Mouse (Mus musculus) CH12.LX (cell line): Measurements from ENCODE around the gene Eml1. TPM values are rescaled to one million over a fixed set of nuclear protein-coding genes. Genes with fewer than 3 reads are reported as not detected.

Experiments
- DNase-seq: peaks from one replicate; pipeline ENCODE4 v3.0.0-alpha.2; 2013; ENCODE audit errors: extremely low read depth
- H3K27ac ChIP-seq: 2 replicates; pipeline ENCODE4 v1.5.1; 2012; ENCODE audit warnings: low read depth, mild to moderate bottlenecking, control low read depth, moderate library complexity; ENCODE audit not compliant: insufficient read depth
- H3K27me3 ChIP-seq: replicated peaks from 2 replicates; pipeline ENCODE3; 2012; ENCODE audit warnings: inconsistent platforms
- H3K36me3 ChIP-seq, 2 experiments: replicated peaks in 1 of 2; 2 replicates each; pipeline versions ENCODE3 to v1.6.1; 2012; ENCODE audit warnings: inconsistent platforms in 1 of 2, low read length in 1 of 2, mild to moderate bottlenecking in 1 of 2, mixed read lengths in 1 of 2, moderate library complexity in 1 of 2; ENCODE audit not compliant: control insufficient read depth in 1 of 2, insufficient read depth in 1 of 2
- H3K4me1 ChIP-seq, 2 experiments: 2 replicates each; pipeline ENCODE4 v1.6.1; 2012; ENCODE audit warnings: inconsistent platforms in 1 of 2, moderate library complexity in 1 of 2; ENCODE audit not compliant: insufficient read depth in 2 of 2, control insufficient read depth in 1 of 2
- H3K4me2 ChIP-seq: 2 replicates; pipeline ENCODE4 v1.6.1; 2012; ENCODE audit warnings: low read depth, mild to moderate bottlenecking, control low read depth; ENCODE audit not compliant: poor library complexity, insufficient read depth, severe bottlenecking
- H3K4me3 ChIP-seq, 3 experiments: fragments of 150-350 bp in 1 of 3; sonication (generic) in 1 of 3; replicated peaks in 1 of 3; 2 replicates each; pipeline versions ENCODE3 to v1.5.1; 2011 to 2012; ENCODE audit warnings: low read depth in 2 of 3, low read length in 2 of 3, mild to moderate bottlenecking in 2 of 3, moderate library complexity in 2 of 3, control low read depth in 1 of 3, improper control_type of control experiment in 1 of 3, inconsistent platforms in 1 of 3, mixed read lengths in 1 of 3; ENCODE audit not compliant: poor library complexity in 1 of 3
- H3K79me2 ChIP-seq: replicated peaks from 2 replicates; pipeline ENCODE4 v1.6.1; 2012; ENCODE audit warnings: mild to moderate bottlenecking, moderate library complexity; ENCODE audit not compliant: control insufficient read depth, poor library complexity, insufficient read depth, severe bottlenecking; ENCODE audit errors: extremely low read depth
- H3K9ac ChIP-seq: 2 replicates; pipeline ENCODE4 v1.6.1; 2012; ENCODE audit warnings: low read depth, mild to moderate bottlenecking, control low read depth, moderate library complexity; ENCODE audit not compliant: insufficient read depth
- H3K9me3 ChIP-seq: replicated peaks from 2 replicates; pipeline ENCODE3; 2012; ENCODE audit warnings: low read length, inconsistent platforms, mixed read lengths
- BHLHE40 ChIP-seq: IDR thresholded peaks from 2 replicates; pipeline ENCODE4 v1.6.1; 2011; ENCODE audit warnings: mild to moderate bottlenecking, low read depth, low read length, improper control_type of control experiment
- CHD2 ChIP-seq: IDR thresholded peaks from 2 replicates; pipeline ENCODE4 v1.6.1; 2011; ENCODE audit warnings: low read length, improper control_type of control experiment
- CTCF ChIP-seq, 2 experiments: IDR thresholded peaks in 1 of 2; conservative IDR thresholded peaks in 1 of 2; 2 replicates each; pipeline ENCODE4 v1.5.1; 2011 to 2012; ENCODE audit warnings: low read depth in 2 of 2, low read length in 2 of 2, improper control_type of control experiment in 1 of 2, inconsistent platforms in 1 of 2, mild to moderate bottlenecking in 1 of 2, moderate library complexity in 1 of 2
- E2F4 ChIP-seq: IDR thresholded peaks from 2 replicates; pipeline ENCODE4 v1.6.1; 2011; ENCODE audit warnings: low read depth, low read length, improper control_type of control experiment; ENCODE audit not compliant: insufficient replicate concordance
- ELF1 ChIP-seq: IDR thresholded peaks from 2 replicates; pipeline ENCODE4 v1.6.1; 2014; ENCODE audit warnings: low read depth, mild to moderate bottlenecking, inconsistent platforms, low read length, improper control_type of control experiment
- EP300 ChIP-seq: IDR thresholded peaks from 2 replicates; pipeline ENCODE4 v1.6.1; 2011; ENCODE audit warnings: low read length, improper control_type of control experiment
- ETS1 ChIP-seq: conservative IDR thresholded peaks from 2 replicates; pipeline ENCODE4 v1.6.1; 2012; ENCODE audit warnings: low read depth, mild to moderate bottlenecking, inconsistent platforms, low read length, improper control_type of control experiment, moderate library complexity
- MAFK ChIP-seq: IDR thresholded peaks from 2 replicates; pipeline ENCODE4 v1.6.1; 2011; ENCODE audit warnings: low read length, improper control_type of control experiment; ENCODE audit not compliant: insufficient replicate concordance
- MEF2A ChIP-seq: IDR thresholded peaks from 2 replicates; pipeline ENCODE4 v1.6.1; 2014; ENCODE audit warnings: low read depth, mild to moderate bottlenecking, inconsistent platforms, low read length, improper control_type of control experiment, borderline replicate concordance
- MXI1 ChIP-seq: IDR thresholded peaks from 2 replicates; pipeline ENCODE4 v1.6.1; 2011; ENCODE audit warnings: mild to moderate bottlenecking, low read depth, low read length, improper control_type of control experiment
- MYC ChIP-seq: IDR thresholded peaks from 2 replicates; pipeline ENCODE4 v1.6.1; 2011; ENCODE audit warnings: low read depth, mild to moderate bottlenecking, improper control_type of control experiment, low read length
- NRF1 ChIP-seq: IDR thresholded peaks from 2 replicates; pipeline ENCODE4 v1.6.1; 2014; ENCODE audit warnings: low read depth, mild to moderate bottlenecking, inconsistent platforms, low read length, improper control_type of control experiment, moderate library complexity
- POLR2A ChIP-seq: IDR thresholded peaks from 2 replicates; pipeline ENCODE4 v1.6.1; 2011; ENCODE audit warnings: low read depth, mild to moderate bottlenecking, improper control_type of control experiment, low read length
- POLR2AphosphoS2 ChIP-seq: IDR thresholded peaks from 2 replicates; pipeline ENCODE4 v1.6.1; 2011; ENCODE audit warnings: low read depth, low read length, improper control_type of control experiment
- RAD21 ChIP-seq: IDR thresholded peaks from 2 replicates; pipeline ENCODE4 v1.6.1; 2011; ENCODE audit warnings: low read depth, mild to moderate bottlenecking, low read length, improper control_type of control experiment, moderate library complexity
- SMC3 ChIP-seq: IDR thresholded peaks from 2 replicates; pipeline ENCODE4 v1.6.1; 2011; ENCODE audit warnings: low read depth, low read length, improper control_type of control experiment
- USF2 ChIP-seq: conservative IDR thresholded peaks from 2 replicates; pipeline ENCODE4 v1.6.1; 2011; ENCODE audit warnings: low read depth, low read length, improper control_type of control experiment
- ZMIZ1 ChIP-seq: IDR thresholded peaks from 2 replicates; pipeline ENCODE4 v1.6.1; 2012; ENCODE audit warnings: low read depth, mild to moderate bottlenecking, inconsistent platforms, low read length, improper control_type of control experiment
- ZNF384 ChIP-seq: IDR thresholded peaks from 2 replicates; pipeline ENCODE4 v1.6.1; 2012; ENCODE audit warnings: low read depth, low read length, improper control_type of control experiment, inconsistent platforms
- dilution Hi-C: fragments of 300-500 bp; cut with MboI; formaldehyde crosslinking; loops from 2 replicates; pipeline ENCODE4 v1.14.3; 2020; ENCODE audit warnings: low sequenced_read_pairs; ENCODE audit not compliant: extremely low pct_unique_long_range_greater_than_20kb, extremely low pct_ligation_motif_present
- in situ Hi-C: fragments of 300-500 bp; cut with MboI; formaldehyde crosslinking; loops from 3 replicates; pipeline ENCODE4 v1.14.3; 2019; ENCODE audit warnings: low sequenced_read_pairs, low pct_ligation_motif_present, low pct_unique_long_range_greater_than_20kb, mixed read lengths
- polyA plus RNA-seq: library from polyadenylated mRNA; unstranded; fragments of >175 nt; gene quantifications from 2 replicates; pipeline ENCODE4 v1.2.1, GENCODE M21; 2012; ENCODE audit warnings: low read depth; ENCODE audit not compliant: insufficient read length
- total RNA-seq, 2 experiments: library from RNA; depleted of rRNA; stranded (reverse); fragments of 300-350 nt in 1 of 2; fragments of >200 nt in 1 of 2; gene quantifications; 2 replicates each; pipeline ENCODE4 v1.2.3; 2012 to 2014

Gene Eml1
- total and polyA plus RNA-seq, 3 experiments = not detected

DNA sequence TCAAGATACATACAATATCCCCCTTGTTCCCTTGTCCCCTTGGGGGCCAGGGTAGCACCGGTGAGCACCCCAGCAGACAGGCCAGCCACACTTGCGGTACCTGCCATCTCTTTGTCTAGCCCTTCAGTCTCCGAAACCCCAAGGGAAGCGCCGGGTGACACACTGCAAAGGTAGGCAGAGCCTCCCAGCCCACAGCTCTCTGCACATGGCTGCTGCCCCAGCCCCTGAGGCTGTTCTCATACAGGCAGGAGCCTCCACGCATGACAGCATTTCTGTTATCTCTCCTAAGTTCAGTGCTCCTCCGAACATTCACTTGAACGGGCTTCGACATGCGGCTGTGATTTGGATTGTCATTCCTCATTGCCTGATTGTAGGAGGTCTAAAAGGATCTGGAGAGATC lies 132.3 kb downstream of the Eml1 start:
- Histone ChIP-seq H3K9ac (no peak overlapping the region), H3K27ac (no peak overlapping the region), H3K79me2 (no peaks in the 10 kb centered on the region), H3K4me2 (no peak overlapping the region), H3K9me3 (no peaks in the 10 kb centered on the region), H3K4me3 (no peak overlapping the region), H3K27me3 (peaks cover 63% of the 10 kb centered on the region), H3K4me1 (no peaks in the 10 kb centered on the region), H3K36me3 (no peaks in the 10 kb centered on the region)
- dilution Hi-C loops = no loop called here
- no peak for DNase-seq
- TF ChIP-seq ETS1 = no peak
- no peak for TF ChIP-seq BHLHE40
- TF ChIP-seq ELF1 = no peak
- TF ChIP-seq SMC3 = no peak
- TF ChIP-seq POLR2A = no peak
- TF ChIP-seq CHD2 = no peak
- TF ChIP-seq POLR2AphosphoS2 = no peak
- no peak for TF ChIP-seq NRF1
- TF ChIP-seq MAFK = no peak
- TF ChIP-seq EP300 = no peak
- no peak for TF ChIP-seq USF2
- TF ChIP-seq E2F4 = no peak
- TF ChIP-seq MEF2A = no peak
- no peak for TF ChIP-seq RAD21
- no peak for TF ChIP-seq MYC
- in situ Hi-C loops = no loop called here

DNA sequence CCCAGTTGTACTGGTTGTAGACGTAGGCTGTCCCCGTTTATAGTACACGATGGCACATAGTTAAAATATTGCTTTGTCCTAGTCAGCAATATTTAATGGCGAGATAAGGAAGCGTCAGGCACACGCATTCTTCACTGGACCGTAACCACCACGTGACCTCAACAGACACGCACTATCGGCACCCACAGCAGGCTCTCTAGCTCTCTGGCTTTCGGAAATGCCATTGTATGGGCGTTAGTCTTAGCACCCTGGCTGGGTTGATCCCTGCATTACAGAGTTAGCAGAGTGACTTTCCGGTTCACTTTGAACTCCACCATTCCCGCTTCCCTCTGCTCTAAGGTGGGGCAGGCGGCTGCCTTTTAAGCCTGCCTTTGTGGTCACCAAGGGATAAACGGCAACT lies 132.8 kb downstream of the Eml1 start:
- H3K4me3 ChIP-seq = no peak overlapping the region
- H3K36me3 ChIP-seq = no peaks in the 10 kb centered on the region
- H3K9ac ChIP-seq = no peak overlapping the region
- no peaks in the 10 kb centered on the region for H3K4me1 ChIP-seq
- TF ChIP-seq MXI1 = no peak
- no peak for TF ChIP-seq ZNF384
- no peak for TF ChIP-seq CTCF (conservative IDR thresholded peaks at IDR 0.05 in 1 of 2, IDR thresholded peaks at IDR 0.05 in 1 of 2; ENCODE audit: low read depth in 2 of 2, low read length in 2 of 2)
- TF ChIP-seq ZMIZ1 = no peak
- TF ChIP-seq, all 38 proteins: peak for 0
- H3K4me2 ChIP-seq = no peak overlapping the region
- dilution Hi-C loops = no loop called here
- no peaks in the 10 kb centered on the region for H3K79me2 ChIP-seq
- no peaks in the 10 kb centered on the region for H3K9me3 ChIP-seq
- DNase-seq = no peak
- no peak overlapping the region for H3K27ac ChIP-seq
- H3K27me3 ChIP-seq = peaks cover 66% of the 10 kb centered on the region
- in situ Hi-C loops = no loop called here
